Mouse (Mus musculus) granulocyte monocyte progenitor cell, adult 5-6 weeks (primary cell): ENCODE data around the gene Akap12. TPM values are rescaled to one million over a fixed set of nuclear protein-coding genes. Genes with fewer than 3 reads are reported as not detected.

Experiments used
- ATAC-seq: replicated peaks from 2 replicates; pipeline ENCODE4 v1.8.0; 2016; ENCODE audit warnings: mild to moderate bottlenecking, moderate TSS enrichment, inconsistent platforms; ENCODE audit not compliant: poor library complexity, severe bottlenecking
- total RNA-seq, 2 experiments: library from RNA; stranded (forward) in 1 of 2; stranded (reverse) in 1 of 2; fragments of 200-712, 200-1000 nt in 1 of 2; fragments of >200 nt in 1 of 2; fragmentation: Nextera tagmentation in 1 of 2; gene quantifications; 2 replicates each; pipeline ENCODE4 v1.2.3; 2014 to 2017

The Akap12 gene
- total RNA-seq, 2 experiments from 2014 or later = not detected

DNA sequence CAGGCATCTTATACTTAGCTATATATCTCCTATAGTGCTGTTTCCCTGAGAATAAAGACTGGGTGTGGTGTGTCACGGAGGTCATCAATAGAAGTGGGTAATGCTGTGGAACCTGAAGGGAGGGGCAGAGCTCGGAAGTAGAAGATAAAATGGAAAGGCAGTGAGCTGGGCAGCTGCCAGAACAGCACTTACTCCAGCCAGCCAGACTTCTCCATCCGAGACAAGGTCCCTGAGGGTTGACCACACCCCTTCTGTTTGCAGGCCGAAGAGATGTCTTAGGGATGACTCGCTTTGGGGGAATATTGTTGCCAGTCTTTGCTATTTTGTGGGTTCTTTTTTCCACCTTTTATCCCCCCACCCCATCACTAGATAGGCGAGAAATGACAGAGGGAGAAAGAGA, 11.9 kb downstream of the Akap12 start:
- no peak for ATAC-seq

DNA sequence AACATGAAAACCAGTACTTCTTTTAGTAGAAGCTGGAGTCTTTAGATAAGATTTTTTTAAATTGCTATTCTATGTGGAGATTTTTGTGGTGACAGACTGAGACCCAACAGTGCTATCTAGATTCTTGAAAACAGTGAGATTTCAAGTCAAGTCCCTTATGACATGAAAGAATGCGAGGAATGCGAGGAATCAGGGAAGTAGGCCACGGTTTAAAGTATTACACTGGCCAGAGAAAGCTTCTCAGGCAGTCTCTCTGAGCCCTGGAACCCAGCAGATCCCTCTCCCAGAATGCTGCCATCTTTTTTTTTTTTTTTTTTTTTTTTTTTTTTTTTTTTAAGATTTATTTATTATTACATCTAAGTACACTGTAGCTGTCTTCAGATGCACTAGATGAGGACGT, 16.2 kb downstream of the Akap12 start:
- no peak for ATAC-seq

GRCm38 (mm10) chr10:4284781-4285180, 18.6 kb downstream of the Akap12 start:
- no peak for ATAC-seq

- ATAC-seq = no peak
These were observed 19.6 kb downstream of the Akap12 start for GRCm38 (mm10) chr10:4285752-4286151.

DNA sequence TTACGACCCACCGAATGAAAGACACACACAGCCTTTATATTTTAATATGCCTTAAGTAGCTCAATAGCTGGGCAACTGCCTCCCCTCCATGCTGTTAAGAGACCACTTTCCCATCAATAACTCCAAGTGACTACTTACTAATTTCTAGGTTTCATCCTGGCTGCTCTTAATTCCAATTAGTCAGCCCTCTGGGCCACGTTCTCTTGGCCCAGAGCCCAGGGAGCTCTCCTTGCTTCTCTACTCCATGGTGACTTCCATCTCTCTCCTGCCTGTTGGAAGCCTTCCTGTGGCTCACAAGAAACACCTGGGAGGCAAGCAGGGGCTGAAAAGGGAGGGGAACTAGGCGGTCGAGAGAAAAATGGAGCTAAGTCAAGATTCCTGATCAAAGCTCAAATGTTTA, 23.0 kb downstream of the Akap12 start:
- ATAC-seq = no peak

DNA sequence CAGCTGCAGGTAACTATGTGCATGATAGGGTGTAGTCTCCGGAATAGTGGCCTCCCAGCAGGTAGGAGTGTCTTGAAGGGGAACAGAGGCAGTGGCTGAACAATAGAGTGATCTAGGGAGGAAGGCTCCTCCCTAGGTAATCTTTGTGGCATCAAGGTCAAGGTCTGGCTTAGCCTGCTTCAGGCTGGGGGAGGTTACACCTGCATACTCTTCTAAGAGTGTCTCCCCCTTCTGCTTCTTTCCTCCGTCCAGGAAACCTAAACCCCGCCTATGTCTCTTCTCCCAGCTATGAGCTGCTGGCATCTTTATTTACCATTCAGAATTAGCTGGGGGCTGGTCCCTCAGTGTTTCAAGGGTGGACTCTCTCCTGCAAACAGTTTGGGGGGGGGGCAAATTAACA, 23.5 kb downstream of the Akap12 start:
- no peak for ATAC-seq

DNA sequence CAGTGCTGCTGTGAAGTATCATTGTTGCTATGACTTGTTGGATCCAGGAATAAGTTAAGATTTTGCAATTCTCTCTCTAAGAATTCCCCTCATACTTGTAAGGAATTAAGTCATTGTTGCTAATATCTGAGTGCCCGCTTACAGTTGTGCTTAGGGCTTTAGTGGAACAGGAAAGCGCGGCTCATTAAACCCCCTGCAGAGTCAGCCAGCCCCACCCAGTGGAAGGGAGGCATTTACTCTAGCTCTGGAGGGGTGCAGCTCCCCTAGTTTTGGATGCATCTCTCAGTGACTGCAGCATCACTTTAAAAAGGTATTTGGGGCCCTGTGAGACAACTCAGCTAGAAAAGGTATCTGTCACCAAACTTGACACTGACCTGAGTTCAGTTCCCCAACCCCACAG, 24.0 kb downstream of the Akap12 start:
- ATAC-seq = no peak

DNA sequence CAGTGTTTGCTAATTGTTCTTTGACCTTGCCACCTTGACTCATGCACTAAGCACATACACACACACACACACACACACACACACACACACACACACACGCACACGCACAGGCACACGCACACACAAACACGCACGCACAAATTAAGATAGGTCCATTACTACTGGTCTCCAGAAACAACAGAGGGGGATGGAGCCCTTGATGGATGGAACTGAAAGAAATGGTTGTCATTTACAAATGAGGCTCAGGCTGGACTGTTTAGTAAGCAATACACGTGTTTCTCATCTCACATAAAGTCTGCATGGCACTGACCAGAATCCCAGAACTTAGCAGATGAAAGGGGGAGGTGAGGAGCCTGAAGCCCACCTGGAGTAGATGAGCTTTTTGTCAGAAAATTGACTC, 24.4 kb downstream of the Akap12 start:
- no peak for ATAC-seq

- ATAC-seq = no peak
These were observed 27.2 kb downstream of the Akap12 start for GRCm38 (mm10) chr10:4293418-4293817.

- ATAC-seq = 0 out of 2 replicates have a peak, but pooled peaks have one; percentile 25
These were observed 37.4 kb downstream of the Akap12 start for GRCm38 (mm10) chr10:4303558-4303957.

GRCm38 (mm10) chr10:4323885-4324284, 57.7 kb downstream of the Akap12 start:
- ATAC-seq = no peak

GRCm38 (mm10) chr10:4325562-4325961, 59.4 kb downstream of the Akap12 start:
- no peak for ATAC-seq

- ATAC-seq = peak; percentile 25; the same call in 1 of the 2 replicates
These were observed 61.5 kb downstream of the Akap12 start for GRCm38 (mm10) chr10:4327716-4328115.

- ATAC-seq = no peak
These were observed 66.2 kb downstream of the Akap12 start for GRCm38 (mm10) chr10:4332228-4332979.

- ATAC-seq = peak; percentile 68
These were observed 67.1 kb downstream of the Akap12 start for GRCm38 (mm10) chr10:4333319-4333718.

DNA sequence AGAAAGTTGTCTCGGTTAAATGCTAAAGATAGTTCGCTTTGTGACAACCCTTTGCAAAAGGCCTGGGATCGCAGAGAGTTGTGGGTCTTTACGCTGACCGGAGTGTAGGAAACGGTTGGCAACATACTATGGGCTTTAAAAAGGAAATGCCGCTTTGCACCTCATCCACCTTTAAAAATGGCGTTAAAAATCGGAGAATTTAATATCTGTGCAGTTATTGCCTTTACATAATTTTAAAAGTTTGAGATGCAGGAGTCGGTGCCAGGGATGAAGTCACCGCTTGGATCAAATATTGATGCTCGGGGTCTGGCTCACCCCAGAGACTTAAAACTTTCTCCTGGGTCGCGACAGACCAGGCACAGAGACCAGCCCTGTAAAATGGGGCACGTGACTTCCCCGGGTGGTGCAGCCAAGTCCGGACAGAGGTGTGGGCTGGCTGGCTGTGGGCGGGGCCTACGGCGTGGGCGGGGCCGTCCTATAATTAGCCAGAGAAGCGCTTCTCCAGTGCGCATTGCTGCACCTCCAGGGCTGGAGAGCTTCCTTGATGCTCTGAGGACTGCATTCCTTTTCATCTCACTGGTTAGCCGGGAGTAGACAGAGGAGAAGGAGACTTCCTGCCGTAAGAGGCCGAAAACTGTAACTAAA, 68.0 kb downstream of the Akap12 start:
- peak; percentile 91 for ATAC-seq

GRCm38 (mm10) chr10:4338863-4339461, 72.8 kb downstream of the Akap12 start:
- ATAC-seq = no peak; the same call in 1 of the 2 replicates

DNA sequence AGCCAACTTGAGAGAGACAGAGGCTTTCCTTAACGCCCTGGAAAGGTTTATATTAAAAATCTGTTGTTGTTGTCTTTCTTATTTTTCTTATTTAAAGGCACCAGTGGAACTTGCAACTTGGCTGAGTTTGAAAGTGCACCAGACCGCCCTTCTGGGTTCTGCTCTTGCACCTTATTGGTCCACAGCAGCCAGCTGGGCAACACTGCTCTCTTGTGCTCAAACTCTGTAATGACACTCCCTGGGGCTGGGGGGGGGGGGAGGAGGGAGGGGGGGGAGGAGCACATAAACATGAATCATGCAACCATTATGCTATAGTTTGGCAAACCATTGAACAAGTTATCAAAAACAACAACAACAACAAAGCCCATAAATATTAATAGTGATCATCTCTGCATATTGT, 75.2 kb downstream of the Akap12 start:
- peak; percentile 100 for ATAC-seq

GRCm38 (mm10) chr10:4346489-4347135, 80.4 kb downstream of the Akap12 start:
- ATAC-seq = peak; percentile 100

DNA sequence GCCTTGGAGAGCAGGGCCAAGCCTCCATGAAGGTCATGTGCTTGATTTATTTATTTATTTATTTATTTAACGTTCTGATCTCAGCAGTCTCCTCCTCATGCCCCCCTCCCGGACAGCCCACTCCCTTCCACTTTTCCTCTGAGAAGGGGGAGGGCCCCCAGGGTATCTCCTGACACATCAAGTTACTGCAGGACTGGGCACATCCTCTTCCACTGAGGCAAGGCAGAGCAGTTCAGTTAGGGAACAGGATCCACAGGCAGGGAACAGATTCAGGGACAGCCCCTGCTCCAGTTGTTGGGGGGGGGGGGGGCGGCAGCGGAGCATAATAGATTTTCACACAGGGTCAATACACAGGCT, 80.9 kb downstream of the Akap12 start:
- no peak; the same call in 1 of the 2 replicates for ATAC-seq

GRCm38 (mm10) chr10:4347591-4347990, 81.4 kb downstream of the Akap12 start:
- no peak for ATAC-seq
